Mouse (Mus musculus) lung, postnatal 0 days (tissue): Measurements from ENCODE around the gene Fbxw10.

ENCODE experiments used
- CTCF ChIP-seq: IDR thresholded peaks from 2 replicates; pipeline ENCODE4 v1.5.1; 2016; ENCODE audit warnings: antibody characterized with exemption, mild to moderate bottlenecking
- EP300 ChIP-seq: IDR thresholded peaks from 2 replicates; pipeline ENCODE4 v1.6.1; 2016; ENCODE audit warnings: antibody characterized with exemption, mild to moderate bottlenecking, control low read depth

DNA sequence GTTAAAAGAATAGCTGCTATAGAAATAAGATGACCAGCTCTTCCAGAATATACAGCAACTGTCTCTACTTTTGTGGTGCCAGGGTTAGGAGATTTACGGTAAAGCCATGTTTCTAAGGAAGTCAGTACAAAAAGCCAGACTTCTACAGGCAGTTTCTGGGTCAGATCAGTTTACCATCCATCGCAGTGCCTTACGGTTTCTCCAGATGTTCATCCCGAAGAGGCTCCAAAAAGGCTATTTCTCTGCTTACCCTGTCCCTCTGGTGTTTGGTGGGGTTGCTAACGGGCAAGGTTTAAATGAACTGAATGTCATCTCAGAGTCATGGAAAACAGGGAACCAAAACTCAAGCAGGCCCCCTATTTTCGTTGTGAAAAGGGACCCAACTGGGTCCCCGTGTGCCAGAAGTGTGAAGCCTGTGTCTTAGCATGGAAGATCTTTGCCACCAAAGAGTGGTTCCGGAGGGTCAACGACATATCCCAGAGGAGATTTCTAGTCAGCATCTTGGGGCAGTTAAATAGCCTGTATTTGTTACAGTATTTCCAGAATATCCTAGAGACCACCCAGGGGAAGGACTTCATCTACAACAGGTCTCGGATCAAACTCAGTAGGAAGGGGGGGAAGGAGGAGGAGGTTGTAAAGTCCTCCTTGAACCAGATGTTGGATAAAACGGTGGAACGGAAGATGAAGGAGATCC, at the start of gene Fbxw10:
- TF ChIP-seq CTCF (no peak), EP300 (no peak)
